Mouse (Mus musculus): Measurements from ENCODE around the gene Abca1. TPM values are rescaled to one million over a fixed set of nuclear protein-coding genes. Genes with fewer than 3 reads are reported as not detected.

Gene Abca1
- 4.5 and 4.8 TPM in 2 replicates for polyA plus RNA-seq (2015; fragmentation: Nextera tagmentation; extraction: Ambion mirVana)

GRCm38 (mm10) chr4:53159767-53160166 lies at the start of gene Abca1:
Gene Abca1 (minus strand): TSS chr4:53159895.
- peak; percentile 96 for ATAC-seq (ENCODE audit: low FRiP score, low TSS enrichment)
- H3K9ac ChIP-seq (replicated peaks; ENCODE audit: low read length) = peak within 1 kb of the TSS; percentile 71
- peaks cover 18% of the 10 kb centered on the region; the same call in 1 of the 2 replicates for H3K4me1 ChIP-seq (ENCODE audit: insufficient read depth, low read length)
- H3K27me3 ChIP-seq (ENCODE audit: insufficient read depth, low read length) = no peaks in the 10 kb centered on the region
- H3K36me3 ChIP-seq (ENCODE audit: insufficient read depth, low read length) = no peaks in the 10 kb centered on the region
- H3K27ac ChIP-seq (ENCODE audit: low read length) = peak within 1 kb of the TSS; percentile 61
- no peaks in the 10 kb centered on the region for H3K9me3 ChIP-seq (ENCODE audit: low read length)
- WGBS = 0% methylated on average over 36 of the region's 37 CpGs
- H3K4me3 ChIP-seq (ENCODE audit: low read length) = peak within 1 kb of the TSS; percentile 76
- peak within 1 kb of the TSS; percentile 95 for H3K4me2 ChIP-seq (replicated peaks; ENCODE audit: low read depth, low read length)

DNA sequence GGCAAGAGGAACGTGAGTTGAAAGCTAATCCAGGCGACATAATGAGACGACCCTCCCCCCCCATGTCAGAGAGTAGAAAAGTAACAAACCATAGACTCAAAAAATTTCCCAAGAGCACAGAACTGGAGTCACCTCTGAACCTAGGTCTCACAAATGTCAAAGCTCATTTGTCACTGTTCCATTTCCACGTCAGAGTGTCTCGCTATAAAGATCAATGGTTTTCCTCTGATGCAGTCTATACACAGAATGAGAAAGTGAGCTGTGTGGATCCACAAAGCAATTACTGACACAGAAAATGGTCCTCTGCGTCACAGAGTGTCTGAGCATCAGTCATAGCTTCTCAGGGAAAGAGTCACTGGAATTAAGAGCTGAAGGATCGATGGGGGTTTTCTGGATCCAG lies 44.8 kb upstream of the Abca1 start:
- Histone ChIP-seq H3K27ac (ENCODE audit: low read length) (no peak overlapping the region), H3K27me3 (ENCODE audit: insufficient read depth, low read length) (no peaks in the 10 kb centered on the region), H3K4me3 (ENCODE audit: low read length) (no peak overlapping the region), H3K9me3 (ENCODE audit: low read length) (no peaks in the 10 kb centered on the region), H3K36me3 (ENCODE audit: insufficient read depth, low read length) (no peaks in the 10 kb centered on the region), H3K9ac (replicated peaks; ENCODE audit: low read length) (no peak overlapping the region), H3K4me1 (ENCODE audit: insufficient read depth, low read length) (no peaks in the 10 kb centered on the region), H3K4me2 (replicated peaks; ENCODE audit: low read depth, low read length) (no peak overlapping the region)
- 43% methylated on average over 7 of the region's 7 CpGs for WGBS
- ATAC-seq (ENCODE audit: low FRiP score, low TSS enrichment) = no peak

- Histone ChIP-seq H3K4me2 (replicated peaks; ENCODE audit: low read depth, low read length) (no peak overlapping the region), H3K4me1 (ENCODE audit: insufficient read depth, low read length) (no peaks in the 10 kb centered on the region), H3K27me3 (ENCODE audit: insufficient read depth, low read length) (no peaks in the 10 kb centered on the region), H3K4me3 (ENCODE audit: low read length) (no peak overlapping the region), H3K9me3 (ENCODE audit: low read length) (no peaks in the 10 kb centered on the region), H3K36me3 (ENCODE audit: insufficient read depth, low read length) (no peaks in the 10 kb centered on the region), H3K9ac (replicated peaks; ENCODE audit: low read length) (no peak overlapping the region), H3K27ac (ENCODE audit: low read length) (no peak overlapping the region)
- 67% methylated on average over 15 of the region's 15 CpGs for WGBS
- ATAC-seq (ENCODE audit: low FRiP score, low TSS enrichment) = no peak
Measured at GRCm38 (mm10) chr4:53203595-53204400, 44.1 kb upstream of the Abca1 start.

- H3K27ac ChIP-seq (ENCODE audit: low read length) = no peak overlapping the region
- no peaks in the 10 kb centered on the region for H3K4me1 ChIP-seq (ENCODE audit: insufficient read depth, low read length)
- H3K36me3 ChIP-seq (ENCODE audit: insufficient read depth, low read length) = no peaks in the 10 kb centered on the region
- H3K4me2 ChIP-seq (replicated peaks; ENCODE audit: low read depth, low read length) = no peak overlapping the region
- WGBS = 89% methylated on average over 1 of the region's 1 CpGs
- H3K9ac ChIP-seq (replicated peaks; ENCODE audit: low read length) = no peak overlapping the region
- no peak for ATAC-seq (ENCODE audit: low FRiP score, low TSS enrichment)
- no peaks in the 10 kb centered on the region for H3K9me3 ChIP-seq (ENCODE audit: low read length)
- H3K27me3 ChIP-seq (ENCODE audit: insufficient read depth, low read length) = no peaks in the 10 kb centered on the region
- H3K4me3 ChIP-seq (ENCODE audit: low read length) = no peak overlapping the region
Measured at GRCm38 (mm10) chr4:53200276-53200675, 40.6 kb upstream of the Abca1 start.

- Histone ChIP-seq H3K9ac (replicated peaks; ENCODE audit: low read length) (no peak overlapping the region), H3K4me1 (ENCODE audit: insufficient read depth, low read length) (no peaks in the 10 kb centered on the region), H3K27me3 (ENCODE audit: insufficient read depth, low read length) (no peaks in the 10 kb centered on the region), H3K36me3 (ENCODE audit: insufficient read depth, low read length) (no peaks in the 10 kb centered on the region), H3K4me3 (ENCODE audit: low read length) (no peak overlapping the region), H3K9me3 (ENCODE audit: low read length) (no peaks in the 10 kb centered on the region), H3K4me2 (replicated peaks; ENCODE audit: low read depth, low read length) (no peak overlapping the region), H3K27ac (ENCODE audit: low read length) (no peak overlapping the region)
- 82% methylated on average over 4 of the region's 4 CpGs for WGBS
- ATAC-seq (ENCODE audit: low FRiP score, low TSS enrichment) = no peak
Measured at GRCm38 (mm10) chr4:53197842-53198241, 38.1 kb upstream of the Abca1 start.

DNA sequence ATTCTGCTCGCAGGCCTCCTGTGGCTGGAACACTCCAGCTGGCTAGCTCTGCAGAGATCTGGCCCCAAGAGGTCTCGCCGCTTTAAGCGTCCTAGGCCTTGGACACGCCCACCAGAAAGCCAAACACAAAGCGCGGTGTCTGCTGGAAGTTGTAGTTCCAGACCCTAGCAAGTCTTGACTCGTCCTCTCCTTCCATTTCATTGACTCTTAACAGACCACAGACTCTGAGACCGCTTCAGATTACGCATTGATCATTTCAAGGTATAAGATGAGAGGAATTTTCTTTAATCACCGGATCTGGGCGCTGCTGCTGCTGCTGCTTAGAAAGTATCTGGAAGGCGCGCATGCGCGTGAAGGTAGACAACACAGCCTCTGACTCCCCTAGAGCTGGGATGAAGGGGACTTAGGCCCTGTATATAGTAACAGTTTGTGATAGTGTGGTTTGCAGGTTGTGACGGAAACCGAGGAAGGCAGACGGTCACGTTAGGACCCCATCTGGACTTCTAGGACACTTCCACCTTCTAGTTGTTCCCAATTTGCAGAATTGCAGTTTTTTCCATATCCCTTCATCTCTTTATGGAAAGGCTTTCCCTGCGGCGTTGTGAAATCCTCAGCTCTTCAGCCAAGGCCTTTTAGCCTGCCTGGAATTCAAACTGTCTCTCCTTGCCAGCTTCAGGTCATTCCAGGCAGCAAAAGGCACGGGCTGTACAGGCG lies 36.5 kb upstream of the Abca1 start:
- Histone ChIP-seq H3K36me3 (ENCODE audit: insufficient read depth, low read length) (no peaks in the 10 kb centered on the region), H3K4me2 (replicated peaks; ENCODE audit: low read depth, low read length) (peak overlapping the region; percentile 49), H3K27ac (ENCODE audit: low read length) (no peak overlapping the region), H3K4me3 (ENCODE audit: low read length) (peak overlapping the region; percentile 50), H3K9ac (replicated peaks; ENCODE audit: low read length) (peak overlapping the region; percentile 48), H3K4me1 (ENCODE audit: insufficient read depth, low read length) (no peaks in the 10 kb centered on the region), H3K9me3 (ENCODE audit: low read length) (no peaks in the 10 kb centered on the region), H3K27me3 (ENCODE audit: insufficient read depth, low read length) (no peaks in the 10 kb centered on the region)
- peak; percentile 98 for ATAC-seq (ENCODE audit: low FRiP score, low TSS enrichment)
- 16% methylated on average over 24 of the region's 24 CpGs for WGBS

DNA sequence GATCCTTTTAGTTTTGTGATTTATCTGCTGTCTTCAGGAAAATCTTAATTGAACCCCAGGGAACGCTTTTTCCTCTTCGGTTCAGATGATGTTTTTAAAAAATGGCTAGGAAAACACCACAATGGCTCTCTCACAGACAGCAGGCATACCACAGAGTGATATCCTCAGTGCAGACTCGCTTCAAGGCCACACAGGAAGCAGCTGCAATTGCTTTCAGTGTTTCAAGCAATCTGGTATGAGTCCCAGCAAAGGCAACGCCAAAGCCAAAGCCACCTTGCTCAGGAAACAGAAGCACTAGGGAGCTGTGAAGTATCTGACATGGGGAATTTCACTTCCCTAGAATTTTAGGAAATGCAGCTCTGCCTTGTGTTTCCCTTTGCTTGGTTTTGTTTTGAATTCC lies 27.4 kb upstream of the Abca1 start:
- Histone ChIP-seq H3K9me3 (ENCODE audit: low read length) (no peaks in the 10 kb centered on the region), H3K4me1 (ENCODE audit: insufficient read depth, low read length) (0 out of 2 replicates have a peak, but pooled peaks cover 4% of the 10 kb centered on the region), H3K36me3 (ENCODE audit: insufficient read depth, low read length) (no peaks in the 10 kb centered on the region), H3K9ac (replicated peaks; ENCODE audit: low read length) (no peak overlapping the region), H3K4me3 (ENCODE audit: low read length) (no peak overlapping the region), H3K4me2 (replicated peaks; ENCODE audit: low read depth, low read length) (no peak overlapping the region), H3K27ac (ENCODE audit: low read length) (peak overlapping the region; percentile 78), H3K27me3 (ENCODE audit: insufficient read depth, low read length) (no peaks in the 10 kb centered on the region)
- WGBS = 27% methylated on average over 4 of the region's 4 CpGs
- peak; percentile 90 for ATAC-seq (ENCODE audit: low FRiP score, low TSS enrichment)

- H3K9ac ChIP-seq (replicated peaks; ENCODE audit: low read length) = no peak overlapping the region
- no peak overlapping the region for H3K4me2 ChIP-seq (replicated peaks; ENCODE audit: low read depth, low read length)
- 0 out of 2 replicates have a peak, but pooled peaks cover 4% of the 10 kb centered on the region for H3K4me1 ChIP-seq (ENCODE audit: insufficient read depth, low read length)
- WGBS = 60% methylated on average over 4 of the region's 4 CpGs
- ATAC-seq (ENCODE audit: low FRiP score, low TSS enrichment) = 0 out of 2 replicates have a peak, but pooled peaks have one; percentile 35
- H3K36me3 ChIP-seq (ENCODE audit: insufficient read depth, low read length) = no peaks in the 10 kb centered on the region
- H3K27me3 ChIP-seq (ENCODE audit: insufficient read depth, low read length) = no peaks in the 10 kb centered on the region
- H3K9me3 ChIP-seq (ENCODE audit: low read length) = no peaks in the 10 kb centered on the region
- H3K27ac ChIP-seq (ENCODE audit: low read length) = peak overlapping the region; percentile 78
- no peak overlapping the region for H3K4me3 ChIP-seq (ENCODE audit: low read length)
Measured at GRCm38 (mm10) chr4:53186573-53186972, 26.9 kb upstream of the Abca1 start.

DNA sequence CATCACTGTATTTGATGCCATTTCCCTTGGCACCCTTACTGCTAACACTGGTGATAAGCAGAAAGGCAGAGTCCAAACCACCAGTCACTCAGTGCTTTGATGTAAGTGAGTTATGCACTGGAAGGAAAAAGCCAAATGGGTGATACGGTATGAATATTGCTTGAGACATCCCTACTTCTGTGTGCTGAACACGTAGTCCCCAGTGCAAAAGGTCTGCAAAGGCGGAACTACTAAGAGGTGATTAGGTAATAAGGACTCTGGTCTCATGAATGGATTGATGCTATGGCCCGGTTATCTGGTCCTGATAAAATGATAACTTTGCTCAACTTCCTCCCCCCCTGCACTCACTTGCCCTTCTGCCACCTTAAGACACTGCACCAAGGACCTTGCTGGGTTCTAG lies 26.4 kb upstream of the Abca1 start:
- Histone ChIP-seq H3K4me1 (ENCODE audit: insufficient read depth, low read length) (0 out of 2 replicates have a peak, but pooled peaks cover 4% of the 10 kb centered on the region), H3K4me3 (ENCODE audit: low read length) (no peak overlapping the region), H3K4me2 (replicated peaks; ENCODE audit: low read depth, low read length) (no peak overlapping the region), H3K9me3 (ENCODE audit: low read length) (no peaks in the 10 kb centered on the region), H3K27me3 (ENCODE audit: insufficient read depth, low read length) (no peaks in the 10 kb centered on the region), H3K27ac (ENCODE audit: low read length) (peak overlapping the region; percentile 78; the same call in 1 of the 2 replicates), H3K36me3 (ENCODE audit: insufficient read depth, low read length) (no peaks in the 10 kb centered on the region), H3K9ac (replicated peaks; ENCODE audit: low read length) (no peak overlapping the region)
- WGBS = 81% methylated on average over 4 of the region's 4 CpGs
- ATAC-seq (ENCODE audit: low FRiP score, low TSS enrichment) = no peak

DNA sequence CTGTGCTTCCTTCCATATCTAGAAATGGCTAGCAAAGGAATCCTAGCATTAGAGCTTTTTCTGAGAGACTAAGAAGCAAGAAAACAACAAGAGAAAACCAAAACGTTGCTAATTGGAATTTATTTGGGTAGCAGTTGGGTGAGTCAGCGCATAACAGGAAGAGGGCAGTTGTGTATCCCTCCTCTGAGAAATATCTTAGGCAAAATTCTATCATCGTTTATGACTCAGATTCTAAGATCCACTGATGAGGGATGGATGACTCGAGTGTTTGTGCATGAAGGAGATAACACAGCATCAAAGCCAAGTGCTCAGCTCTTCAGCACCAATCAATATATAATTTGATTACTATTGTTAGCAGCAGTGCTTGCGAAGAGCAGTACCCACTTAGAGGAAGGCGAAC lies 21.8 kb upstream of the Abca1 start:
- Histone ChIP-seq H3K4me3 (ENCODE audit: low read length) (no peak overlapping the region), H3K27ac (ENCODE audit: low read length) (no peak overlapping the region), H3K9ac (replicated peaks; ENCODE audit: low read length) (no peak overlapping the region), H3K4me1 (ENCODE audit: insufficient read depth, low read length) (0 out of 2 replicates have a peak, but pooled peaks cover 4% of the 10 kb centered on the region), H3K27me3 (ENCODE audit: insufficient read depth, low read length) (no peaks in the 10 kb centered on the region), H3K36me3 (ENCODE audit: insufficient read depth, low read length) (no peaks in the 10 kb centered on the region), H3K9me3 (ENCODE audit: low read length) (no peaks in the 10 kb centered on the region), H3K4me2 (replicated peaks; ENCODE audit: low read depth, low read length) (no peak overlapping the region)
- ATAC-seq (ENCODE audit: low FRiP score, low TSS enrichment) = no peak
- WGBS = 74% methylated on average over 6 of the region's 6 CpGs

All from kidney, embryonic 16.5 days (tissue).